Mouse (Mus musculus): ENCODE results near the gene Plxna4. TPM values are rescaled to one million over a fixed set of nuclear protein-coding genes. Genes with fewer than 3 reads are reported as not detected.

Gene Plxna4
- polyA plus RNA-seq, 1 experiment from 2014 or later = 5.6 TPM

DNA sequence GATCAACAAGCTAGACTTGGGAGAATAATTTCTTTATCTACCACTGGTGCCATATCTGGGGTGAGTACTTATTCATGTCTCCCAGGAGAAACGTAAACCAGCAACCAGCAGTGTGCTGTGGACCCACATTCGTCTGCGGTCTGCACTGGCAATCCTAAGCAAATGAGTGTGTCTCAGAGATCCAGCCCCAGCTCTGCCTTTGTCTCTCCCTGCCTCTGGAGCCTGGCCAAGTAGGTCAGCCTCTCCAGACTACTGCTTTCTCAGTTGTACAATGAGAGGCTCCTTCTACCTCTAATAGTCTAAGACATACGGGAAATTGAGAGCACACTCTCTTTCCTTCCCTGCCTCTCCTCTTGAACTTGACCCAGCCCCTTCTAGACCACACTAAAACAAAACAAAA is 316.5 kb downstream of the Plxna4 start:
- 87% methylated on average over 4 of the region's 4 CpGs for WGBS
- Histone ChIP-seq H3K27me3 (no peaks in the 10 kb centered on the region), H3K27ac (replicated peaks) (no peak overlapping the region), H3K9me3 (0 out of 2 replicates have a peak, but pooled peaks cover 4% of the 10 kb centered on the region), H3K4me2 (replicated peaks) (no peak overlapping the region), H3K4me3 (no peak overlapping the region), H3K36me3 (no peaks in the 10 kb centered on the region), H3K9ac (replicated peaks) (no peak overlapping the region), H3K4me1 (no peaks in the 10 kb centered on the region)
- ATAC-seq (ENCODE audit: low FRiP score, low read depth) = no peak

DNA sequence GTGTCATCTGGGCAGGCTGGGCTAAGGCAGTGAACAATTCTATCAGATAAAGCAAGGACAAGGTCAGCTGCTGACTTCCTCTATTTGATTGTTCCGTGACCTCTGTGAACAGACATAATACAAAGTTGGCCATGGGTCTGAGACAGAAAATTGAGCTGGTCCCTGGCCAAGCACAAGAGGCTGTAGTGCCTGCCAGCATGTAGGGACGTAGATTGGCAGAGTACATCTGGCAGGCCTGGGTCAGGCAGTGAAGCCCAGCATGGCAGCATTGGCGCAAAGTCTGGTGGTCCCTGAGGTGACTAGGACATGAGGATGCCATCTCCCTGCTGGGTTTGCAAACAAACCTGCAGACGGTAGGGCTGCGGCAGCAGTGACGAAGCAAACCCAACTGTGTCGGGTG is 321.9 kb downstream of the Plxna4 start:
- Histone ChIP-seq H3K27me3 (no peaks in the 10 kb centered on the region), H3K4me2 (replicated peaks) (no peak overlapping the region), H3K36me3 (no peaks in the 10 kb centered on the region), H3K9ac (replicated peaks) (no peak overlapping the region), H3K27ac (replicated peaks) (no peak overlapping the region), H3K9me3 (0 out of 2 replicates have a peak, but pooled peaks cover 4% of the 10 kb centered on the region), H3K4me1 (peaks cover 6% of the 10 kb centered on the region), H3K4me3 (no peak overlapping the region)
- WGBS = 90% methylated on average over 7 of the region's 7 CpGs
- no peak for ATAC-seq (ENCODE audit: low FRiP score, low read depth)

DNA sequence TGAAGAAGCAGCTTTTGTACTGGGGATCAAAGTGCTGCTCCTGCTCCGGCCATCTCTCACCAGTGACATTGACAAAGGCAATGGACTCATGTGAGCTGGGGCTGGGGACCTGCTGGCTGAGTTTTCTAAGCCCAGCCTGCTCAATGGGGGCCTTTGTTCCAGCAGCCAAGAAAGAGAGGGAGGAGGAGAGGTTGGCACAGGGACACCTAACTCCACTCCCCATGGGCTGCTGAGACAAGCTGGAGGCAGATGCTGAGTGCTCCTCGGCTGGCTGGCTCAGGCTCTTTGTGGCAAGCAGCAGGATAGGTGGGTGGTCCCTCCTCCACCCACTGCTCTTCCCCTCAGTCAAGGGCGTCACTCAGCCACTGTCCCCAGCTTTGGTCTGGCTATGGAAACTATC is 326.7 kb downstream of the Plxna4 start:
- no peak overlapping the region for H3K4me2 ChIP-seq (replicated peaks)
- peaks cover 15% of the 10 kb centered on the region for H3K4me1 ChIP-seq
- H3K36me3 ChIP-seq = no peaks in the 10 kb centered on the region
- no peaks in the 10 kb centered on the region for H3K9me3 ChIP-seq
- no peak overlapping the region for H3K9ac ChIP-seq (replicated peaks)
- no peak overlapping the region for H3K27ac ChIP-seq (replicated peaks)
- H3K4me3 ChIP-seq = no peak overlapping the region
- no peak for ATAC-seq (ENCODE audit: low FRiP score, low read depth)
- WGBS = 17% methylated on average over 3 of the region's 3 CpGs
- H3K27me3 ChIP-seq = no peaks in the 10 kb centered on the region

DNA sequence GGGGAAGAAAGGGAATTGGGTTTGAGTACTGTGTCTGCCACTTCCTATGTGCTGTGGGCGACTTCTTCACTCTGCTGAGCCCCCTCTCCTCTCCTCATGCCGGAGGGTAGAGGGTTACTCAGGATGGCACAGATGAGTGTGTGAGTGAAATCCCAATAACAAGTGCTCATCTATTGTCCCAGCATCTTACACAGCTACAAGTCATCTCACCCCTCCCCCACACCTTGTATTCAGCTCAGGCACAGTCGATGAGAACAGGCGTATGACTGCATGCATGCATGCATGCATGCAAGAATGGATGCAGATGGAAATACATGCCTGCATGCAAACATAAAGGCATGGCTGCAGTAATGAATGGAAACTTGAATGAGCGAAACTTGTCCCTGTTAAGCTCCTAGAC is 327.7 kb downstream of the Plxna4 start:
- Histone ChIP-seq H3K9ac (replicated peaks) (no peak overlapping the region), H3K4me3 (no peak overlapping the region), H3K36me3 (no peaks in the 10 kb centered on the region), H3K27ac (replicated peaks) (no peak overlapping the region), H3K4me1 (peaks cover 16% of the 10 kb centered on the region), H3K9me3 (no peaks in the 10 kb centered on the region), H3K4me2 (replicated peaks) (no peak overlapping the region), H3K27me3 (no peaks in the 10 kb centered on the region)
- ATAC-seq (ENCODE audit: low FRiP score, low read depth) = no peak
- WGBS = 71% methylated on average over 5 of the region's 5 CpGs

GRCm38 (mm10) chr6:32255191-32255590 is 332.8 kb downstream of the Plxna4 start:
- no peak for ATAC-seq (ENCODE audit: low FRiP score, low read depth)
- no peaks in the 10 kb centered on the region for H3K36me3 ChIP-seq
- WGBS = 47% methylated on average over 2 of the region's 2 CpGs
- H3K9me3 ChIP-seq = no peaks in the 10 kb centered on the region
- H3K4me3 ChIP-seq = no peak overlapping the region
- H3K4me1 ChIP-seq = peaks cover 9% of the 10 kb centered on the region
- H3K4me2 ChIP-seq (replicated peaks) = no peak overlapping the region
- no peak overlapping the region for H3K9ac ChIP-seq (replicated peaks)
- no peak overlapping the region for H3K27ac ChIP-seq (replicated peaks)
- no peaks in the 10 kb centered on the region for H3K27me3 ChIP-seq

- no peak overlapping the region for H3K4me2 ChIP-seq (replicated peaks)
- no peak overlapping the region for H3K4me3 ChIP-seq
- H3K9me3 ChIP-seq = no peaks in the 10 kb centered on the region
- no peak for ATAC-seq (ENCODE audit: low FRiP score, low read depth)
- no peak overlapping the region for H3K27ac ChIP-seq (replicated peaks)
- WGBS = 85% methylated on average over 7 of the region's 7 CpGs
- no peaks in the 10 kb centered on the region for H3K36me3 ChIP-seq
- peaks cover 8% of the 10 kb centered on the region; the same call in 1 of the 2 replicates for H3K4me1 ChIP-seq
- H3K9ac ChIP-seq (replicated peaks) = no peak overlapping the region
- H3K27me3 ChIP-seq = no peaks in the 10 kb centered on the region
Measured at GRCm38 (mm10) chr6:32252168-32252567, 335.8 kb downstream of the Plxna4 start.

GRCm38 (mm10) chr6:32251674-32252073 is 336.3 kb downstream of the Plxna4 start:
- Histone ChIP-seq H3K27me3 (no peaks in the 10 kb centered on the region), H3K9ac (replicated peaks) (no peak overlapping the region), H3K4me3 (no peak overlapping the region), H3K36me3 (no peaks in the 10 kb centered on the region), H3K27ac (replicated peaks) (no peak overlapping the region), H3K4me2 (replicated peaks) (no peak overlapping the region), H3K4me1 (peaks cover 8% of the 10 kb centered on the region; the same call in 1 of the 2 replicates), H3K9me3 (no peaks in the 10 kb centered on the region)
- ATAC-seq (ENCODE audit: low FRiP score, low read depth) = no peak
- WGBS = 84% methylated on average over 10 of the region's 10 CpGs

- Histone ChIP-seq H3K9ac (replicated peaks) (no peak overlapping the region), H3K27me3 (no peaks in the 10 kb centered on the region), H3K9me3 (no peaks in the 10 kb centered on the region), H3K4me3 (no peak overlapping the region), H3K4me2 (replicated peaks) (no peak overlapping the region), H3K4me1 (peaks cover 10% of the 10 kb centered on the region; the same call in 1 of the 2 replicates), H3K36me3 (no peaks in the 10 kb centered on the region), H3K27ac (replicated peaks) (no peak overlapping the region)
- ATAC-seq (ENCODE audit: low FRiP score, low read depth) = no peak
- WGBS = 84% methylated on average over 6 of the region's 6 CpGs
Measured at GRCm38 (mm10) chr6:32246036-32246435, 342.0 kb downstream of the Plxna4 start.

DNA sequence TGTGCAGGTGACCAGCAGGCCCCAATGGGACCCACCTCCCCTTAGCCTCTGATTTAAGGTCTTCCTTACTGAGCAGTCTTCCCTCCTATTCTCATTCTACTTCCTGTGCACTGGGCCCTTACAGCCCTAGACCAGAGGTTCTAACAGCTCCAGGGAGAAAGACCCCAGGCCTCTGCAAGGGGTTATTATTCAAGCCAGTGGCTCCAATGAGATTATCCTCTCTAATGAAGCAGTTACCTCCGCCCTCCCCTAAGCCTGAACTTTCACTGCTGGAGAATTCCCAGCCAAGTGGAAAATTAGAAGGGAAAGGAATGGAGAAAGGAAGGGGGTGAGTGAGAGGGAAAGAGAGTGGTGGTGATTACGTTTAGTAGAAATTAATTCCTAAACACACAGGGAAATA is 345.0 kb downstream of the Plxna4 start:
- Histone ChIP-seq H3K36me3 (no peaks in the 10 kb centered on the region), H3K27me3 (peaks cover 5% of the 10 kb centered on the region; the same call in 1 of the 2 replicates), H3K4me1 (peaks cover 10% of the 10 kb centered on the region; the same call in 1 of the 2 replicates), H3K4me2 (replicated peaks) (no peak overlapping the region), H3K4me3 (no peak overlapping the region), H3K27ac (replicated peaks) (no peak overlapping the region), H3K9ac (replicated peaks) (no peak overlapping the region), H3K9me3 (no peaks in the 10 kb centered on the region)
- 16% methylated on average over 2 of the region's 2 CpGs for WGBS
- no peak for ATAC-seq (ENCODE audit: low FRiP score, low read depth)

DNA sequence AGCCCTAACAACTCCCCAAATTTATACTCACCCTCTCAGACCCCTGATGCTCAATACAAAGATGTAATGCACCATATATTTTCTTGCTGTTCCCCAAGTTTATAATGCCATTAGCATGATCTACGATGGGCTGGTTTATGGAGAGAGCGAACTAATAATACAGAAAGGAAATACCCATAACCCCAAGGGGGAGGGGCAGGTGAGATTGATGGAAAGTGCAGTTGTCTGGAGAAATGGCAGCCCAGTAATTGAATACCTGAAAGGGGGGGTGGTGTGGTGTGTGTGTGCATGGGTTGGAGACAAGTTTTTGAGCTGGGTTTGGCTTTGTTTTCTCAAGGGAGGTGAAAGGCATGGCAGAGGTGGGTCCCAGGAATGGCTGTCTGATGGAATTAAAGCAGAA is 356.6 kb downstream of the Plxna4 start:
- H3K4me1 ChIP-seq = peaks cover 4% of the 10 kb centered on the region; the same call in 1 of the 2 replicates
- no peaks in the 10 kb centered on the region for H3K27me3 ChIP-seq
- 97% methylated on average over 2 of the region's 2 CpGs for WGBS
- no peak for ATAC-seq (ENCODE audit: low FRiP score, low read depth)
- H3K4me3 ChIP-seq = no peak overlapping the region
- no peak overlapping the region for H3K27ac ChIP-seq (replicated peaks)
- H3K4me2 ChIP-seq (replicated peaks) = no peak overlapping the region
- no peaks in the 10 kb centered on the region for H3K36me3 ChIP-seq
- no peaks in the 10 kb centered on the region for H3K9me3 ChIP-seq
- H3K9ac ChIP-seq (replicated peaks) = no peak overlapping the region

DNA sequence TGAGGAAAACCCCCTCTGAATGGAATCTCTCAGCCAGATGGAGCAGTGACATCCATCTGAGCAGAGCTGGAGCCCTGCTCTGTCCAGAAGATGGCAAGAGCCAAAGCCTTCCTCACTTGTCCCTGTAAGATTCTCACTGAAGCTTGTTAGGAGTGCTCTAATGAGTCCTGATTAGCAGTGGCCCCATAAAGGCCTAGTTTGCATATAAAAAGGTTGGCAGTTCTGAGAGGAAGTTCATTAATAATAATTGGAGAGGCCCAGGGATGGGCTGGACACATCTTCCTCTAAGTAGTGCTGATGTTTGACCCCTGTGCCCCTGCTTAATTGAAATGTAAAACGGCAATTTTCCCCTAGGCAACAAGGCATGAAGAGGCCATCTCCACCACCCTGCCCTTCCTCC is 361.4 kb downstream of the Plxna4 start:
- no peaks in the 10 kb centered on the region for H3K36me3 ChIP-seq
- H3K27ac ChIP-seq (replicated peaks) = no peak overlapping the region
- H3K9ac ChIP-seq (replicated peaks) = no peak overlapping the region
- H3K27me3 ChIP-seq = no peaks in the 10 kb centered on the region
- H3K4me2 ChIP-seq (replicated peaks) = no peak overlapping the region
- ATAC-seq (ENCODE audit: low FRiP score, low read depth) = no peak
- no peak overlapping the region for H3K4me3 ChIP-seq
- peaks cover 4% of the 10 kb centered on the region; the same call in 1 of the 2 replicates for H3K4me1 ChIP-seq
- no peaks in the 10 kb centered on the region for H3K9me3 ChIP-seq
- 39% methylated on average over 1 of the region's 1 CpGs for WGBS

DNA sequence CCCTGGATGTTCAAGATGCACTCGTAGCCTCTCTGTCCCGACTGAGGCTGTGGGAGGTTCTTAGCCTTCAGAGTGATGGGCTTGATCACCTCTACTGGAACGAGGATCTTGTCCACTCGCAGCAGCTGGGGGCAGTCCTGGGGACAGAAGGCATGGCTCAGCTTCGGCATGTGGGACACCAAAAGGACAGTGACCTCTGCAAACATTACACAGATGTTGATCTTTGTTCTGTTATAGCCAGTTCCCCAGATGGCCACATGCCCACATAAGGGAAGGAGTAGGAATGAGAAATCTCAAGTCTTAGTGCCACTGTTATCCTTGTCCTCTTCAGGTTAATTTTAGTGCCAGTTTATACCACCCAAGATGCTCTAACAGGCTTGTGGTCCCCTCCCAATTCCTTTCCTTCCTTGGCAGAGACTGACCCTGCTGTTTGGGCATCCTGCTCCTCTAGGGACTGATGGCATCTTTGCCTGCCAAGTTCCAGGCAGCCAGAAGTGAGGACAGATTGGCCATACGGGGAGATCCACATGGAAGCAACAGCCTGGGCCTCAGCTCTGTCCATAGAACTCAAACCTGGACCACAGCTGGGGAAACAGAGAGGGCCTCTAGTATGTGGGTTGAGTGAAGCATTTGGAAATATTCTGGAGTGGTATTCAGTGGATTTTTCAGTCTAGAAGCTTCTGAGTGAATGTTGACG is 363.8 kb downstream of the Plxna4 start:
- Histone ChIP-seq H3K9ac (replicated peaks) (no peak overlapping the region), H3K4me1 (peaks cover 4% of the 10 kb centered on the region; the same call in 1 of the 2 replicates), H3K27me3 (no peaks in the 10 kb centered on the region), H3K4me2 (replicated peaks) (no peak overlapping the region), H3K27ac (replicated peaks) (no peak overlapping the region), H3K36me3 (no peaks in the 10 kb centered on the region), H3K4me3 (no peak overlapping the region), H3K9me3 (no peaks in the 10 kb centered on the region)
- WGBS = 81% methylated on average over 7 of the region's 7 CpGs
- ATAC-seq (ENCODE audit: low FRiP score, low read depth) = no peak

- 86% methylated on average over 8 of the region's 8 CpGs for WGBS
- H3K4me2 ChIP-seq (replicated peaks) = no peak overlapping the region
- ATAC-seq (ENCODE audit: low FRiP score, low read depth) = no peak
Measured at GRCm38 (mm10) chr6:32220765-32221164, 367.2 kb downstream of the Plxna4 start.

More at GRCm38 (mm10) chr6:32220765-32221164, 367.2 kb downstream of the Plxna4 start:
- no peak overlapping the region for H3K4me3 ChIP-seq
- H3K4me1 ChIP-seq = no peaks in the 10 kb centered on the region
- H3K27me3 ChIP-seq = no peaks in the 10 kb centered on the region
- no peaks in the 10 kb centered on the region for H3K9me3 ChIP-seq
- H3K9ac ChIP-seq (replicated peaks) = no peak overlapping the region
- no peak overlapping the region for H3K27ac ChIP-seq (replicated peaks)
- no peaks in the 10 kb centered on the region for H3K36me3 ChIP-seq
